Mouse (Mus musculus) stomach, postnatal 0 days (tissue): ENCODE data around the gene Asxl1.

Experiments
- CTCF ChIP-seq: IDR thresholded peaks from 2 replicates; pipeline ENCODE4 v1.5.1; 2016; ENCODE audit warnings: antibody characterized with exemption, low read depth, mild to moderate bottlenecking, moderate library complexity
- EP300 ChIP-seq: optimal IDR thresholded peaks from 2 replicates; pipeline ENCODE3; 2016; ENCODE audit warnings: antibody characterized with exemption

GRCm38 (mm10) chr2:153346221-153347182 is 873 bp downstream of the Asxl1 start:
- no peak for TF ChIP-seq CTCF
- no peak for TF ChIP-seq EP300
